Mouse (Mus musculus) brown adipose tissue, adult 24 weeks (tissue): ENCODE measurements around the gene Best3. TPM values are rescaled to one million over a fixed set of nuclear protein-coding genes. Genes with fewer than 3 reads are reported as not detected.
"Not testable (repeated sequence)": the region's sequence is repeated elsewhere in the genome, so short reads cannot be mapped to it uniquely, and the experiment has no call there.

Experiments
- H3K27ac ChIP-seq: fragments of 200-500 bp; replicated peaks from 2 replicates; pipeline ENCODE4 v1.5.1; 2012; ENCODE audit warnings: low read depth, mild to moderate bottlenecking, low read length
- H3K4me1 ChIP-seq: fragments of 200-500 bp; 2 replicates; pipeline ENCODE4 v1.6.1; 2012; ENCODE audit warnings: low read length, mixed read lengths; ENCODE audit not compliant: control insufficient read depth, insufficient read depth, insufficient read length
- H3K4me3 ChIP-seq: fragments of 200-500 bp; 2 replicates; pipeline ENCODE4 v1.5.1; 2012; ENCODE audit warnings: low read depth, mild to moderate bottlenecking, low read length, moderate library complexity; ENCODE audit not compliant: insufficient read depth
- polyA plus RNA-seq: library from polyadenylated mRNA; stranded (reverse); fragments of >200 nt; gene quantifications from 2 replicates; pipeline ENCODE4 v1.2.4, GENCODE M21; 2012; ENCODE audit not compliant: missing spikeins, insufficient read depth, insufficient read length

Gene Best3
- polyA plus RNA-seq, 1 experiment: not detected

- H3K27ac ChIP-seq: no peak overlapping the region
- no peaks in the 10 kb centered on the region for H3K4me1 ChIP-seq
- no peak overlapping the region for H3K4me3 ChIP-seq
These were observed 10.1 kb downstream of the Best3 start for GRCm38 (mm10) chr10:116996236-116996600.

GRCm38 (mm10) chr10:116998716-116999455 lies 12.8 kb downstream of the Best3 start:
- no peak overlapping the region for H3K27ac ChIP-seq
- H3K4me3 ChIP-seq: no peak overlapping the region
- no peaks in the 10 kb centered on the region for H3K4me1 ChIP-seq

GRCm38 (mm10) chr10:117000975-117001374 lies 14.9 kb downstream of the Best3 start:
- H3K27ac ChIP-seq: no peak overlapping the region
- H3K4me1 ChIP-seq: no peaks in the 10 kb centered on the region
- no peak overlapping the region for H3K4me3 ChIP-seq

- no peak overlapping the region for H3K27ac ChIP-seq
- no peak overlapping the region for H3K4me3 ChIP-seq
- no peaks in the 10 kb centered on the region for H3K4me1 ChIP-seq
These were observed 18.6 kb downstream of the Best3 start for GRCm38 (mm10) chr10:117004695-117005094.

- H3K4me1 ChIP-seq: no peaks in the 10 kb centered on the region
- no peak overlapping the region for H3K27ac ChIP-seq
- H3K4me3 ChIP-seq: no peak overlapping the region
These were observed 19.8 kb downstream of the Best3 start for GRCm38 (mm10) chr10:117005707-117006464.

GRCm38 (mm10) chr10:117009691-117010090 lies 23.6 kb downstream of the Best3 start:
- Histone ChIP-seq H3K27ac (no peak overlapping the region), H3K4me1 (no peaks in the 10 kb centered on the region), H3K4me3 (no peak overlapping the region)

- no peaks in the 10 kb centered on the region for H3K4me1 ChIP-seq
- H3K27ac ChIP-seq: no peak overlapping the region
- H3K4me3 ChIP-seq: no peak overlapping the region
These were observed 24.9 kb downstream of the Best3 start for GRCm38 (mm10) chr10:117011047-117011446.

- no peak overlapping the region for H3K27ac ChIP-seq
- no peak overlapping the region for H3K4me3 ChIP-seq
- no peaks in the 10 kb centered on the region for H3K4me1 ChIP-seq
These were observed 27.7 kb downstream of the Best3 start for GRCm38 (mm10) chr10:117013689-117014390.

- H3K27ac ChIP-seq: no peak overlapping the region
- H3K4me1 ChIP-seq: no peaks in the 10 kb centered on the region
- no peak overlapping the region for H3K4me3 ChIP-seq
These were observed 28.5 kb downstream of the Best3 start for GRCm38 (mm10) chr10:117014565-117014964.

- H3K4me1 ChIP-seq: no peaks in the 10 kb centered on the region
- H3K27ac ChIP-seq: no peak overlapping the region
- H3K4me3 ChIP-seq: no peak overlapping the region
These were observed 32.2 kb downstream of the Best3 start for GRCm38 (mm10) chr10:117018281-117018840.

- no peak overlapping the region for H3K27ac ChIP-seq
- H3K4me3 ChIP-seq: no peak overlapping the region
- no peaks in the 10 kb centered on the region for H3K4me1 ChIP-seq
These were observed 35.1 kb downstream of the Best3 start for GRCm38 (mm10) chr10:117021020-117021754.

- H3K27ac ChIP-seq: no peak overlapping the region
- no peaks in the 10 kb centered on the region for H3K4me1 ChIP-seq
- no peak overlapping the region for H3K4me3 ChIP-seq
These were observed 37.6 kb downstream of the Best3 start for GRCm38 (mm10) chr10:117023693-117024092.

GRCm38 (mm10) chr10:117025776-117026175 lies 39.7 kb downstream of the Best3 start:
- H3K4me1 ChIP-seq, H3K27ac ChIP-seq, H3K4me3 ChIP-seq: not testable (repeated sequence)

- no peak overlapping the region for H3K27ac ChIP-seq
- H3K4me1 ChIP-seq: no peaks in the 10 kb centered on the region
- H3K4me3 ChIP-seq: no peak overlapping the region
These were observed 40.1 kb downstream of the Best3 start for GRCm38 (mm10) chr10:117026176-117026575.

GRCm38 (mm10) chr10:117031160-117031559 lies 45.0 kb downstream of the Best3 start:
- H3K4me3 ChIP-seq: no peak overlapping the region
- no peaks in the 10 kb centered on the region for H3K4me1 ChIP-seq
- no peak overlapping the region for H3K27ac ChIP-seq
